Mouse (Mus musculus) forebrain, embryonic 12.5 days (tissue): ENCODE measurements around the gene Gpatch2l. TPM values are rescaled to one million over a fixed set of nuclear protein-coding genes. Genes with fewer than 3 reads are reported as not detected.

Experiments
- ATAC-seq: fragments of 200-750 bp; cut with Nextera tagmentation; 2 replicates; pipeline ENCODE4 v1.8.0; 2017; ENCODE audit warnings: moderate TSS enrichment; ENCODE audit not compliant: low FRiP score
- H3K27ac ChIP-seq: fragments of 300-500 bp; sonication (generic); 2 replicates; pipeline ENCODE4 v1.5.1; 2016; ENCODE audit warnings: mild to moderate bottlenecking
- H3K27me3 ChIP-seq: fragments of 300-500 bp; sonication (generic); 2 replicates; pipeline ENCODE4 v1.6.1; 2016; ENCODE audit warnings: mild to moderate bottlenecking
- H3K36me3 ChIP-seq: fragments of 300-500 bp; sonication (generic); replicated peaks from 2 replicates; pipeline ENCODE4 v1.6.1; 2016; ENCODE audit warnings: mild to moderate bottlenecking
- H3K4me1 ChIP-seq: fragments of 300-500 bp; sonication (generic); 2 replicates; pipeline ENCODE4 v1.6.1; 2016
- H3K4me2 ChIP-seq: fragments of 300-500 bp; sonication (generic); 2 replicates; pipeline ENCODE4 v1.6.1; 2016; ENCODE audit warnings: mild to moderate bottlenecking, moderate library complexity
- H3K4me3 ChIP-seq: fragments of 300-500 bp; sonication (generic); replicated peaks from 2 replicates; pipeline ENCODE4 v1.5.1; 2016; ENCODE audit warnings: mild to moderate bottlenecking
- H3K9ac ChIP-seq: fragments of 300-500 bp; sonication (generic); 2 replicates; pipeline ENCODE4 v1.6.1; 2016; ENCODE audit warnings: mild to moderate bottlenecking
- H3K9me3 ChIP-seq: fragments of 300-500 bp; sonication (generic); 2 replicates; pipeline ENCODE4 v1.6.1; 2016
- WGBS: fragments of 180-500 bp; shearing (Covaris S2); methylation state at CpG from one replicate; pipeline ENCODE4 v1.1.7; 2016; 5-methylcytosine and 5-hydroxymethylcytosine counted together
- polyA plus RNA-seq: library from polyadenylated mRNA; unstranded; fragments of >200 nt; fragmentation: Nextera tagmentation; extraction: Ambion mirVana; gene quantifications from 2 replicates; pipeline ENCODE4 v1.2.1, GENCODE M21; 2016

The Gpatch2l gene
- 21.8 and 24.3 TPM in 2 replicates for polyA plus RNA-seq

- Histone ChIP-seq H3K27me3 (no peaks in the 10 kb centered on the region), H3K27ac (peak within 1 kb of the TSS; percentile 81), H3K4me3 (peak within 1 kb of the TSS; percentile 78), H3K4me1 (peaks cover 24% of the 10 kb centered on the region), H3K9me3 (no peaks in the 10 kb centered on the region), H3K9ac (peak within 1 kb of the TSS; percentile 90), H3K4me2 (peak within 1 kb of the TSS; percentile 97), H3K36me3 (peaks cover 19% of the 10 kb centered on the region)
- ATAC-seq, result peak; percentile 99
- 1% methylated on average over 54 of the region's 58 CpGs for WGBS
Measured at GRCm38 (mm10) chr12:86241604-86242536, at the start of gene Gpatch2l. Gene Gpatch2l (plus strand): TSS chr12:86241858.

- Histone ChIP-seq H3K4me3 (no peak overlapping the region), H3K36me3 (no peaks in the 10 kb centered on the region), H3K9ac (no peak overlapping the region), H3K27ac (no peak overlapping the region), H3K4me1 (peaks cover 17% of the 10 kb centered on the region), H3K27me3 (peaks cover 7% of the 10 kb centered on the region; the same call in 1 of the 2 replicates), H3K4me2 (0 out of 2 replicates have a peak overlapping the region, but pooled peaks have one; percentile 15), H3K9me3 (no peaks in the 10 kb centered on the region)
- peak; percentile 63; the same call in 1 of the 2 replicates for ATAC-seq
- WGBS, result 45% methylated on average over 15 of the region's 15 CpGs
Measured at GRCm38 (mm10) chr12:86192036-86192449, 49.6 kb upstream of the Gpatch2l start.

- 93% methylated on average over 7 of the region's 7 CpGs for WGBS
- H3K4me2 ChIP-seq, result no peak overlapping the region
- H3K4me1 ChIP-seq, result peaks cover 6% of the 10 kb centered on the region
- ATAC-seq, result no peak
- H3K9me3 ChIP-seq, result no peaks in the 10 kb centered on the region
- H3K27ac ChIP-seq, result no peak overlapping the region
- 0 out of 2 replicates have a peak, but pooled peaks cover 3% of the 10 kb centered on the region for H3K27me3 ChIP-seq
- no peak overlapping the region for H3K4me3 ChIP-seq
- H3K9ac ChIP-seq, result no peak overlapping the region
- H3K36me3 ChIP-seq, result no peaks in the 10 kb centered on the region
Measured at GRCm38 (mm10) chr12:86196944-86197343, 44.7 kb upstream of the Gpatch2l start.

- Histone ChIP-seq H3K27me3 (peaks cover 1% of the 10 kb centered on the region; the same call in 1 of the 2 replicates), H3K4me1 (no peaks in the 10 kb centered on the region), H3K27ac (no peak overlapping the region), H3K4me2 (no peak overlapping the region), H3K9me3 (no peaks in the 10 kb centered on the region), H3K36me3 (no peaks in the 10 kb centered on the region), H3K4me3 (no peak overlapping the region), H3K9ac (no peak overlapping the region)
- ATAC-seq, result no peak
- 82% methylated on average over 8 of the region's 8 CpGs for WGBS
Measured at GRCm38 (mm10) chr12:86203443-86204057, 38.1 kb upstream of the Gpatch2l start.

GRCm38 (mm10) chr12:86211099-86211520 is 30.5 kb upstream of the Gpatch2l start:
- Histone ChIP-seq H3K27ac (no peak overlapping the region), H3K4me2 (peak overlapping the region; percentile 45), H3K9ac (no peak overlapping the region), H3K27me3 (peaks cover 72% of the 10 kb centered on the region), H3K36me3 (no peaks in the 10 kb centered on the region), H3K4me1 (peaks cover 36% of the 10 kb centered on the region), H3K9me3 (no peaks in the 10 kb centered on the region), H3K4me3 (peak overlapping the region; percentile 25)
- ATAC-seq, result peak; percentile 54; the same call in 1 of the 2 replicates
- WGBS, result 1% methylated on average over 19 of the region's 19 CpGs

- no peak overlapping the region for H3K27ac ChIP-seq
- no peaks in the 10 kb centered on the region for H3K9me3 ChIP-seq
- peaks cover 75% of the 10 kb centered on the region for H3K27me3 ChIP-seq
- no peak overlapping the region for H3K4me3 ChIP-seq
- WGBS, result 40% methylated on average over 15 of the region's 15 CpGs
- H3K4me1 ChIP-seq, result peaks cover 48% of the 10 kb centered on the region
- no peak overlapping the region for H3K9ac ChIP-seq
- no peak for ATAC-seq
- no peak overlapping the region for H3K4me2 ChIP-seq
- H3K36me3 ChIP-seq, result no peaks in the 10 kb centered on the region
Measured at GRCm38 (mm10) chr12:86212693-86213470, 28.8 kb upstream of the Gpatch2l start.

GRCm38 (mm10) chr12:86214201-86214600 is 27.5 kb upstream of the Gpatch2l start:
- no peaks in the 10 kb centered on the region for H3K36me3 ChIP-seq
- WGBS, result 3% methylated on average over 24 of the region's 24 CpGs
- peaks cover 48% of the 10 kb centered on the region for H3K4me1 ChIP-seq
- peaks cover 68% of the 10 kb centered on the region for H3K27me3 ChIP-seq
- no peak overlapping the region for H3K9ac ChIP-seq
- peak overlapping the region; percentile 16; the same call in 1 of the 2 replicates for H3K4me3 ChIP-seq
- no peak for ATAC-seq
- peak overlapping the region; percentile 37 for H3K4me2 ChIP-seq
- H3K9me3 ChIP-seq, result no peaks in the 10 kb centered on the region
- no peak overlapping the region for H3K27ac ChIP-seq

- Histone ChIP-seq H3K36me3 (no peaks in the 10 kb centered on the region), H3K27me3 (peaks cover 44% of the 10 kb centered on the region), H3K9me3 (no peaks in the 10 kb centered on the region), H3K27ac (peak overlapping the region; percentile 68), H3K4me2 (peak overlapping the region; percentile 54), H3K4me3 (peak overlapping the region; percentile 31), H3K4me1 (peaks cover 54% of the 10 kb centered on the region), H3K9ac (peak overlapping the region; percentile 54)
- whole genome bisulfite sequencing, result 1% methylated on average over 22 of the region's 22 CpGs
- peak; percentile 28; the same call in 1 of the 2 replicates for ATAC-seq
Measured at GRCm38 (mm10) chr12:86216687-86217421, 24.8 kb upstream of the Gpatch2l start.

GRCm38 (mm10) chr12:86220200-86221021 is 21.2 kb upstream of the Gpatch2l start:
- Histone ChIP-seq H3K36me3 (no peaks in the 10 kb centered on the region), H3K4me3 (peak overlapping the region; percentile 33), H3K9ac (peak overlapping the region; percentile 50; the same call in 1 of the 2 replicates), H3K27ac (peak overlapping the region; percentile 81), H3K9me3 (no peaks in the 10 kb centered on the region), H3K4me1 (peaks cover 34% of the 10 kb centered on the region), H3K4me2 (peak overlapping the region; percentile 56), H3K27me3 (peaks cover 9% of the 10 kb centered on the region)
- peak; percentile 88 for ATAC-seq
- 2% methylated on average over 38 of the region's 38 CpGs for WGBS

- H3K4me3 ChIP-seq, result peak overlapping the region; percentile 33
- H3K4me2 ChIP-seq, result peak overlapping the region; percentile 56
- peaks cover 32% of the 10 kb centered on the region for H3K4me1 ChIP-seq
- peak overlapping the region; percentile 81 for H3K27ac ChIP-seq
- no peaks in the 10 kb centered on the region for H3K36me3 ChIP-seq
- H3K9me3 ChIP-seq, result no peaks in the 10 kb centered on the region
- peak overlapping the region; percentile 50; the same call in 1 of the 2 replicates for H3K9ac ChIP-seq
- H3K27me3 ChIP-seq, result peaks cover 2% of the 10 kb centered on the region
- no peak for ATAC-seq
- 30% methylated on average over 16 of the region's 16 CpGs for WGBS
Measured at GRCm38 (mm10) chr12:86221074-86221703, 20.5 kb upstream of the Gpatch2l start.
